Mouse (Mus musculus) heart, postnatal 0 days (tissue): ENCODE measurements around the gene Dnajc13.

Experiments
- CTCF ChIP-seq: IDR thresholded peaks from 2 replicates; pipeline ENCODE4 v1.5.1; 2016; ENCODE audit warnings: antibody characterized with exemption, control low read depth, low read depth
- EP300 ChIP-seq: IDR thresholded peaks from 2 replicates; pipeline ENCODE4 v1.6.1; 2016; ENCODE audit warnings: antibody characterized with exemption, low read depth

- TF ChIP-seq CTCF (no peak), EP300 (no peak)
These were observed 74.0 kb downstream of the Dnajc13 start for GRCm38 (mm10) chr9:104188704-104189103.
